In the genomic region with DNA sequence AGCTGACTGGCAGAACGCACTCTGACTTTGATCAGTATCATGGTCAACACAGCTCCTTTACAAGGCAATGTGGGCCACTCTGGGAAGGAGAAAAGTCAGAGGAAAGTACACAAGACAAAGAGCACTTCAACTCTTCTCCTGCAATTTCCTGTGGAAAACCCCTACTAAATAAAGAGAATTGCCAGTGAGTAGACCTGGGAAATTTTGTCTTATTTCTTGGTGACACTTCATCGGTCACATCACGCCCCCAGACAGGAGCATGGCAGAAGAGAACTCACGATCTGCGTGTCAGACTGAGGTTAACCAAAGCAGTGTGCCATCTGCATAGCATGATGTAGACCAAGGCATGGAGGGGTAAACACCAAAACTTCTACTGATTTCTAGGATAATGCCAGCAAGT, we compare ENCODE assay signal across 24 mouse cellular contexts. TPM values are rescaled to one million over a fixed set of nuclear protein-coding genes. Genes with fewer than 3 reads are reported as not detected.
DNase-seq lines count a peak whose midpoint lies in the region; ATAC-seq lines count a peak whose summit lies in the region.
"Had no signal": no experiment of that assay in that cellular context is flagged by ENCODE, and none has a peak within 500 bp of the region (broad histone marks: within the 10 kb centered on the region; RNA-seq: fewer than 3 reads in every experiment).

No protein-coding gene starts in this region.

- intact Hi-C loops in heart, postnatal 25 days (cut with DNase I): no loop called here

- no peaks in the 10 kb centered on the region for H3K36me3 ChIP-seq in forebrain, embryonic 16.5 days (ENCODE audit: control insufficient read depth, insufficient read depth)

- DNase-seq in heart, adult 11 months: peak; percentile 49
- DNase-seq in heart, postnatal 25 days (ENCODE audit: low spot score): no peak
- DNase-seq in natural killer cell, adult 2 months (ENCODE audit: low spot score in 2 of 2): peak; percentile 34 to 36
- DNase-seq in spleen, adult 18-20 months: no peak
- no peak for DNase-seq in urinary bladder, postnatal 36 days (ENCODE audit: low spot score in 2 of 2)
- DNase-seq: adrenal gland, adult 8-10 months; adrenal gland, postnatal 25 days; cerebellum, adult 11-12 months; cerebellum, adult 9-10 months; forebrain, postnatal 0 days; gastrocnemius, postnatal 25 days; heart, adult 2 months; heart, postnatal 10 days; heart, postnatal 4 days; kidney, adult 18-20 months had no signal

- H3K4me3 ChIP-seq in forebrain, embryonic 16.5 days (replicated peaks; ENCODE audit: low read length): no peak overlapping the region
- H3K4me3 ChIP-seq: forebrain, embryonic 10.5 days; forebrain, embryonic 13.5 days; heart, adult 2 months; intestine, embryonic 15.5 days had no signal

- WGBS in forebrain, embryonic 16.5 days: 97% methylated on average over 5 of the region's 5 CpGs

- no peak overlapping the region for H3K27ac ChIP-seq in forebrain, embryonic 16.5 days (ENCODE audit: low read length)
- H3K27ac ChIP-seq: forebrain, embryonic 10.5 days; forebrain, embryonic 13.5 days; heart, adult 2 months; hindbrain, embryonic 14.5 days; hindbrain, postnatal 0 days; intestine, embryonic 15.5 days had no signal

- no peaks in the 10 kb centered on the region for H3K27me3 ChIP-seq in forebrain, embryonic 16.5 days (replicated peaks; ENCODE audit: control insufficient read depth, insufficient read depth, low read length)
- H3K27me3 ChIP-seq: forebrain, embryonic 13.5 days; intestine, embryonic 15.5 days had no signal

- no peak overlapping the region for H3K4me2 ChIP-seq in forebrain, embryonic 16.5 days (ENCODE audit: low read length)
- H3K4me2 ChIP-seq: forebrain, embryonic 13.5 days; heart, embryonic 11.5 days; hindbrain, embryonic 14.5 days; intestine, embryonic 15.5 days had no signal

- ATAC-seq in CD4-positive, CD25-positive, alpha-beta regulatory T cell, adult 4 months: peak; percentile 36
- peak; percentile 44 for ATAC-seq in activated CD4-positive, CD25-positive, alpha-beta regulatory T cell, adult 4 months
- no peak for ATAC-seq in forebrain, embryonic 16.5 days
- ATAC-seq: forebrain, embryonic 13.5 days; forebrain, postnatal 0 days; hindbrain, postnatal 0 days; intestine, embryonic 15.5 days had no signal

- H3K9ac ChIP-seq in forebrain, embryonic 16.5 days (replicated peaks; ENCODE audit: low read depth, low read length): no peak overlapping the region
- H3K9ac ChIP-seq: forebrain, embryonic 13.5 days; forebrain, postnatal 0 days; hindbrain, embryonic 14.5 days; intestine, embryonic 15.5 days had no signal

- H3K9me3 ChIP-seq in forebrain, embryonic 16.5 days (ENCODE audit: control insufficient read depth, low read length): no peaks in the 10 kb centered on the region
- H3K9me3 ChIP-seq: forebrain, embryonic 10.5 days; forebrain, embryonic 13.5 days; intestine, embryonic 15.5 days had no signal

- no peaks in the 10 kb centered on the region for H3K4me1 ChIP-seq in forebrain, embryonic 16.5 days (replicated peaks; ENCODE audit: control insufficient read depth, insufficient read depth, low read length)
- H3K4me1 ChIP-seq: forebrain, embryonic 13.5 days had no signal

RNA-seq across cellular contexts. Expression of gene Nfkb1, which starts 51.1 kb away (rescaled TPM):
- 10 to 100 TPM; 37.1 to 38.5 TPM for total RNA-seq in heart, postnatal 25 days (2021)
- polyA plus RNA-seq in CD4-positive, CD25-positive, alpha-beta regulatory T cell, adult 4 months (2017; shearing (Covaris generic)): 100 to 1,000 TPM in 1 of 2 experiments, 10 to 100 TPM in 1; 81.1 to 109 TPM
- 100 to 1,000 TPM in 1 of 2 experiments, 10 to 100 TPM in 1; 96.6 to 101 TPM for polyA plus RNA-seq in activated CD4-positive, CD25-positive, alpha-beta regulatory T cell, adult 4 months (2017; shearing (Covaris generic))
- polyA plus RNA-seq in forebrain, embryonic 16.5 days (2015; fragmentation: Nextera tagmentation; extraction: Ambion mirVana): 6.6 and 7.1 TPM in 2 replicates

Comparison
In these comparisons a context has a peak if more than half of its experiments do, and no peak if none do; other contexts are left out.
1. DNase-seq: peak in heart, adult 11 months (single experiment) and natural killer cell, adult 2 months (2 of 2); none in heart, postnatal 25 days (single experiment), spleen, adult 18-20 months (0 of 2) and urinary bladder, postnatal 36 days (0 of 2).
2. RNA of gene Nfkb1, which starts 51.1 kb away (polyA plus RNA-seq): 81.1 to 109 TPM in CD4-positive, CD25-positive, alpha-beta regulatory T cell, adult 4 months and 96.6 to 101 TPM in activated CD4-positive, CD25-positive, alpha-beta regulatory T cell, adult 4 months; 6.6 to 7.1 TPM in forebrain, embryonic 16.5 days; every median in the first group is over 10 times any median in the second.